ENCODE assay signal across 8 mouse cellular contexts in the genomic region with DNA sequence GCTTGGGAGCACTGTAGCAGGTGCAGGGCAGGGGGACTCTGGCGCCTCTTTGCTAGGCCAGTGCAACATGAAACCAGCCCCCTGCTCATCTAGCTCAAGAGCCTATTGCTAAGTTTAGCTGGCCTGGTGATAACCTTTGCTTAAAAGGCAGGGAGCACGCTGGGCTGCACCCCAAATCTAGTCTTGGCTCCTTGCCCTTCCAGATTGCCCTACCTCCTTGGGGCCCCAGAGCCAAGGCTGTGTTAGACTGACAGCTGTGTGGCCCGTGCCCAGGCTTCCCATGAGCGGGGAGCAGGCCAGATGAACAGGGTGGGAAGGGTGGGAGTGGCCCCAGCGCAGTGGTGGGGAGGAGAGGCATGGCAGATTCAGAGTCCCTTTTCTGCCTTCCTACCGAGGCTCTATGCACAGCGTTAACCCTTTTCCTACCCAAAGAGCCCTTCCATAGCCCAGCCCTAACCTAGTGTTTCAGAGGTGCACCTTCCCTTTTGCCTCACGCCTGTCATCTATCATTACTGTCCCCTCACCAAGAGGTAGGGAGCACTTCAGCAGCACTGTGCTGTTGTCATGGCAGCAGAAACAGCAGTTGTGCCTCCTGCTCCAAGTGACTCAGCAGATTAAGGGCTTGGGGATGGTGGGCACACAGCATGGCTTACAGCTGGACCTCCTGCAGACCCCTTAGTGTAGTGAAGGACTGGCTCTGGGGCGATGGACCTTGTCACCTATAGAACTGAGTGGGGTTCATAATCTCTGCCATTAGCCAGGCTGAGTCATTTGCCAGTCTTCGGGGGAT. TPM values are rescaled to one million over a fixed set of nuclear protein-coding genes. Genes with fewer than 3 reads are reported as not detected.
A peak's percentile ranks its signal among the peaks of the same experiment; 100 is the strongest.
DNase-seq lines count a peak whose midpoint lies in the region; ATAC-seq and TF ChIP-seq lines count a peak whose summit lies in the region.

No protein-coding gene starts in this region.

- H3K27ac ChIP-seq in forebrain, embryonic 14.5 days (ENCODE audit: low read depth, low read length): peak overlapping the region; percentile 91
- H3K27ac ChIP-seq in hindbrain, embryonic 10.5 days: peak overlapping the region; percentile 99
- H3K27ac ChIP-seq in liver, adult 2 months (replicated peaks; ENCODE audit: insufficient read depth, low read depth, low read length): peak overlapping the region; percentile 96
- H3K27ac ChIP-seq in neural tube, embryonic 15.5 days (replicated peaks): peak overlapping the region; percentile 95

- no peaks in the 10 kb centered on the region for H3K27me3 ChIP-seq in forebrain, embryonic 14.5 days (replicated peaks; ENCODE audit: control insufficient read depth, insufficient read depth, low read length)
- no peaks in the 10 kb centered on the region for H3K27me3 ChIP-seq in hindbrain, embryonic 10.5 days (ENCODE audit: insufficient read depth, poor library complexity, severe bottlenecking)
- no peaks in the 10 kb centered on the region for H3K27me3 ChIP-seq in liver, adult 2 months (ENCODE audit: control insufficient read depth, insufficient read depth, low read length)
- no peaks in the 10 kb centered on the region for H3K27me3 ChIP-seq in neural tube, embryonic 15.5 days (replicated peaks)

- peak overlapping the region; percentile 48; the same call in 1 of the 2 replicates for H3K9ac ChIP-seq in forebrain, embryonic 14.5 days (ENCODE audit: low read length)
- peak overlapping the region; percentile 65 for H3K9ac ChIP-seq in liver, adult 2 months (ENCODE audit: low read depth, low read length)
- H3K9ac ChIP-seq in neural tube, embryonic 15.5 days (replicated peaks): peak overlapping the region; percentile 64

- peaks cover 29% of the 10 kb centered on the region for H3K4me1 ChIP-seq in forebrain, embryonic 14.5 days (ENCODE audit: control insufficient read depth, insufficient read depth, low read length)
- H3K4me1 ChIP-seq in hindbrain, embryonic 10.5 days (replicated peaks): peaks cover 46% of the 10 kb centered on the region
- H3K4me1 ChIP-seq in liver, adult 2 months (ENCODE audit: control insufficient read depth, insufficient read depth, low read length): peaks cover 9% of the 10 kb centered on the region
- peaks cover 40% of the 10 kb centered on the region for H3K4me1 ChIP-seq in neural tube, embryonic 15.5 days

- H3K79me2 ChIP-seq in liver, adult 2 months (ENCODE audit: control insufficient read depth, insufficient read depth, low read length): peaks cover 14% of the 10 kb centered on the region; the same call in 1 of the 2 replicates

- peak overlapping the region; percentile 96 for H3K4me2 ChIP-seq in forebrain, embryonic 14.5 days (ENCODE audit: low read length)
- peak overlapping the region; percentile 91 for H3K4me2 ChIP-seq in neural tube, embryonic 15.5 days

- peaks cover 66% of the 10 kb centered on the region for H3K36me3 ChIP-seq in forebrain, embryonic 14.5 days (ENCODE audit: control insufficient read depth, insufficient read depth, low read length)
- peaks cover 82% of the 10 kb centered on the region for H3K36me3 ChIP-seq in hindbrain, embryonic 10.5 days
- peaks cover 6% of the 10 kb centered on the region for H3K36me3 ChIP-seq in liver, adult 2 months (ENCODE audit: control insufficient read depth, insufficient read depth, low read length)
- peaks cover 55% of the 10 kb centered on the region for H3K36me3 ChIP-seq in neural tube, embryonic 15.5 days

- TF ChIP-seq POLR2A in liver, adult 2 months (IDR thresholded peaks at IDR 0.05; ENCODE audit: extremely low read depth, insufficient read depth, low read length): no peak

- ATAC-seq in forebrain, embryonic 14.5 days: no peak
- no peak for ATAC-seq in neural tube, embryonic 15.5 days (ENCODE audit: low FRiP score)

- peak overlapping the region; percentile 99 for H3K4me3 ChIP-seq in forebrain, embryonic 14.5 days (ENCODE audit: low read depth, low read length)
- peak overlapping the region; percentile 92 for H3K4me3 ChIP-seq in hindbrain, embryonic 10.5 days
- peak overlapping the region; percentile 55 for H3K4me3 ChIP-seq in liver, adult 2 months (ENCODE audit: insufficient read depth, low read depth, low read length)
- H3K4me3 ChIP-seq in neural tube, embryonic 15.5 days (replicated peaks): peak overlapping the region; percentile 80

- 12% methylated on average over 10 of the region's 10 CpGs for WGBS in forebrain, embryonic 14.5 days
- 16% methylated on average over 10 of the region's 10 CpGs for WGBS in hindbrain, embryonic 10.5 days
- WGBS in liver, adult 2 months: 24% methylated on average over 10 of the region's 10 CpGs
- 20% methylated on average over 10 of the region's 10 CpGs for WGBS in neural tube, embryonic 15.5 days

- H3K9me3 ChIP-seq in forebrain, embryonic 14.5 days (replicated peaks; ENCODE audit: control insufficient read depth, low read length): no peaks in the 10 kb centered on the region
- H3K9me3 ChIP-seq in hindbrain, embryonic 10.5 days: no peaks in the 10 kb centered on the region
- H3K9me3 ChIP-seq in neural tube, embryonic 15.5 days (replicated peaks): no peaks in the 10 kb centered on the region

- peak; percentile 35 to 37 for DNase-seq in layer of hippocampus, postnatal 10 days (ENCODE audit: low spot score in 2 of 2)
- no peak for DNase-seq in layer of hippocampus, adult 8-10 months (ENCODE audit: low spot score in 2 of 2)
- DNase-seq in adrenal gland, postnatal 14 days: peak; percentile 69
- peak; percentile 69 for DNase-seq in forebrain, embryonic 14.5 days (ENCODE audit: low spot score)
- peak; percentile 51 for DNase-seq in hindbrain, embryonic 10.5 days (ENCODE audit: low spot score)
- DNase-seq in liver, adult 2 months (ENCODE audit: extremely low read depth, low read depth, low spot score): peak; percentile 84
- no peak for DNase-seq in B cell, adult 2 months

- no peak for TF ChIP-seq CTCF in liver, adult 2 months (IDR thresholded peaks at IDR 0.05; ENCODE audit: low read depth, low read length)

RNA-seq across cellular contexts. Expression of a gene that starts 0.8 kb away (rescaled TPM):
- total RNA-seq in layer of hippocampus, postnatal 10 days (2021): 1,000 to 10,000 TPM; 1,523 to 1,789 TPM
- 1,000 to 10,000 TPM; 2,500 to 2,996 (median 2,728) TPM for total RNA-seq in layer of hippocampus, adult 8-10 months (2022)
- total RNA-seq in adrenal gland, postnatal 14 days (2021): 1,705 and 1,924 TPM in 2 replicates
- 1,676 and 1,964 TPM in 2 replicates for polyA plus RNA-seq in forebrain, embryonic 14.5 days (2014; fragmentation: Nextera tagmentation; extraction: Ambion mirVana)
- polyA plus RNA-seq in hindbrain, embryonic 10.5 days (2016; fragmentation: Nextera tagmentation; extraction: Ambion mirVana): 2,613 and 2,865 TPM in 2 replicates
- total RNA-seq in liver, adult 2 months (2014; rRNA removed): 1,072 and 1,474 TPM in 2 replicates
- 2,601 and 2,951 TPM in 2 replicates for polyA plus RNA-seq in liver, adult 2 months (2012; rRNA removed)
- polyA plus RNA-seq in neural tube, embryonic 15.5 days (2015; fragmentation: Nextera tagmentation; extraction: Ambion mirVana): 1,563 and 1,690 TPM in 2 replicates

RNA-seq across cellular contexts. Expression of a gene that starts 22.0 kb away (rescaled TPM):
- 10 to 100 TPM; 49.7 to 50.7 TPM for total RNA-seq in layer of hippocampus, postnatal 10 days (2021)
- total RNA-seq in layer of hippocampus, adult 8-10 months (2022): 10 to 100 TPM; 67.2 to 78.4 (median 74.4) TPM
- total RNA-seq in adrenal gland, postnatal 14 days (2021): 18.6 and 25.0 TPM in 2 replicates
- 10.8 and 13.4 TPM in 2 replicates for polyA plus RNA-seq in forebrain, embryonic 14.5 days (2014; fragmentation: Nextera tagmentation; extraction: Ambion mirVana)
- 12.5 and 18.3 TPM in 2 replicates for polyA plus RNA-seq in hindbrain, embryonic 10.5 days (2016; fragmentation: Nextera tagmentation; extraction: Ambion mirVana)
- total RNA-seq in liver, adult 2 months (2014; rRNA removed): 2.5 and 2.6 TPM in 2 replicates
- polyA plus RNA-seq in liver, adult 2 months (2012; rRNA removed): 7.5 and 9.9 TPM in 2 replicates
- polyA plus RNA-seq in neural tube, embryonic 15.5 days (2015; fragmentation: Nextera tagmentation; extraction: Ambion mirVana): 20.1 and 24.6 TPM in 2 replicates

RNA-seq across cellular contexts. Expression of a gene that starts 24.4 kb away (rescaled TPM):
- 10 to 100 TPM; 31.8 to 36.1 TPM for total RNA-seq in layer of hippocampus, postnatal 10 days (2021)
- 10 to 100 TPM; 21.7 to 33.4 (median 23.7) TPM for total RNA-seq in layer of hippocampus, adult 8-10 months (2022)
- total RNA-seq in adrenal gland, postnatal 14 days (2021): 43.2 and 45.2 TPM in 2 replicates
- 64.4 and 67.6 TPM in 2 replicates for polyA plus RNA-seq in forebrain, embryonic 14.5 days (2014; fragmentation: Nextera tagmentation; extraction: Ambion mirVana)
- polyA plus RNA-seq in hindbrain, embryonic 10.5 days (2016; fragmentation: Nextera tagmentation; extraction: Ambion mirVana): 199 and 233 TPM in 2 replicates
- total RNA-seq in liver, adult 2 months (2014; rRNA removed): 2.4 and 4.6 TPM in 2 replicates
- polyA plus RNA-seq in liver, adult 2 months (2012; rRNA removed): 3.5 and 5.3 TPM in 2 replicates
- polyA plus RNA-seq in neural tube, embryonic 15.5 days (2015; fragmentation: Nextera tagmentation; extraction: Ambion mirVana): 38.2 and 56.6 TPM in 2 replicates

RNA-seq across cellular contexts. Expression of a gene that starts 24.5 kb away (rescaled TPM):
- 10 to 100 TPM; 73.5 to 75.9 TPM for total RNA-seq in layer of hippocampus, postnatal 10 days (2021)
- total RNA-seq in layer of hippocampus, adult 8-10 months (2022): 10 to 100 TPM; 63.7 to 67.8 (median 64.6) TPM
- total RNA-seq in adrenal gland, postnatal 14 days (2021): 222 and 232 TPM in 2 replicates
- 160 and 179 TPM in 2 replicates for polyA plus RNA-seq in forebrain, embryonic 14.5 days (2014; fragmentation: Nextera tagmentation; extraction: Ambion mirVana)
- 206 and 213 TPM in 2 replicates for polyA plus RNA-seq in hindbrain, embryonic 10.5 days (2016; fragmentation: Nextera tagmentation; extraction: Ambion mirVana)
- 43.0 and 44.0 TPM in 2 replicates for total RNA-seq in liver, adult 2 months (2014; rRNA removed)
- 69.8 and 72.4 TPM in 2 replicates for polyA plus RNA-seq in liver, adult 2 months (2012; rRNA removed)
- polyA plus RNA-seq in neural tube, embryonic 15.5 days (2015; fragmentation: Nextera tagmentation; extraction: Ambion mirVana): 156 and 167 TPM in 2 replicates

RNA-seq across cellular contexts. Expression of a gene that starts 35.3 kb away (rescaled TPM):
- total RNA-seq in layer of hippocampus, postnatal 10 days (2021): 10 to 100 TPM; 35.9 to 36.1 TPM
- total RNA-seq in layer of hippocampus, adult 8-10 months (2022): 10 to 100 TPM; 33.0 to 33.9 (median 33.5) TPM
- 47.0 and 53.7 TPM in 2 replicates for total RNA-seq in adrenal gland, postnatal 14 days (2021)
- polyA plus RNA-seq in forebrain, embryonic 14.5 days (2014; fragmentation: Nextera tagmentation; extraction: Ambion mirVana): 46.8 and 52.7 TPM in 2 replicates
- 67.6 and 83.8 TPM in 2 replicates for polyA plus RNA-seq in hindbrain, embryonic 10.5 days (2016; fragmentation: Nextera tagmentation; extraction: Ambion mirVana)
- 8.2 and 9.7 TPM in 2 replicates for total RNA-seq in liver, adult 2 months (2014; rRNA removed)
- 7.7 and 11.0 TPM in 2 replicates for polyA plus RNA-seq in liver, adult 2 months (2012; rRNA removed)
- polyA plus RNA-seq in neural tube, embryonic 15.5 days (2015; fragmentation: Nextera tagmentation; extraction: Ambion mirVana): 47.8 and 58.0 TPM in 2 replicates

Comparison
In these comparisons a context has a peak if more than half of its experiments do, and no peak if none do; other contexts are left out.
1. DNase-seq: peak in layer of hippocampus, postnatal 10 days (2 of 2), adrenal gland, postnatal 14 days (single experiment), forebrain, embryonic 14.5 days (single experiment), hindbrain, embryonic 10.5 days (single experiment) and liver, adult 2 months (single experiment); none in layer of hippocampus, adult 8-10 months (0 of 2) and B cell, adult 2 months (0 of 2).
2. Peak in every context shown above with its lines, with median percentiles within 50 percentile points of each other: H3K27ac ChIP-seq, H3K4me3 ChIP-seq and H3K9ac ChIP-seq.